Mouse (Mus musculus): ENCODE data around the gene Prkce.

DNA sequence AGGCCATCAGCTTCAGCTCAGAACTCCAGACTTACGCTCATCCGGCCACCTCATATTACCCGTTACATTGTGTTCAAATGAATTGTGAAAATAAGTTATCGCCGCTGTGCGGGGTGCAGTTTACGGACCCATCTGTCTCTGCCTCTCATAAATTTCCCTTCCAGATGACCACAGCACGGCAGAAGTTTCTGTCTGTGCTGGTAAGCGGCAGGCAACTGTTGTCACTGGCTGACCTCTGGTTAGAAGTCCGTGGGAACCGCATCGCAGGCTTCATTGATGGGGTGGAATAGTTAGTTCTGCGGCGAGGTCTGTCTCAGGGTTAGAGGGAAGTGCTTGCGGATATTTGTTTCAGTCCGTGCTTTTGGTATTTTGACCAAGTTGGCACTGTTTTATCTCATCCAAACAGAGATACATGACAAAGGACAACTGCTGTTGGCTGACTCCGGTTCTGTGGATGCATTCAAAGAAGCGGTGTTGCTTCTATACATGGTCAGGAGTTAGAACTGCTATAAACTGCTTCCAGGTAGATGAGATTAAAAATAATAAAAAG lies 372.4 kb downstream of the Prkce start:
- no peak for TF ChIP-seq CTCF (IDR thresholded peaks at IDR 0.05; ENCODE audit: low read depth)
- TF ChIP-seq EP300 (IDR thresholded peaks at IDR 0.05; ENCODE audit: low read depth): no peak
